Mouse (Mus musculus) olfactory bulb, adult 2 months (tissue): ENCODE results near the gene Utrn. TPM values are rescaled to one million over a fixed set of nuclear protein-coding genes. Genes with fewer than 3 reads are reported as not detected.

Experiments
- H3K27ac ChIP-seq: fragments of 200-500 bp; 2 replicates; pipeline ENCODE4 v1.5.1; 2012; ENCODE audit warnings: low read depth, low read length; ENCODE audit not compliant: insufficient read depth
- H3K4me1 ChIP-seq: fragments of 200-500 bp; 2 replicates; pipeline ENCODE4 v1.6.1; 2012; ENCODE audit warnings: low read length; ENCODE audit not compliant: control insufficient read depth, insufficient read depth
- H3K4me3 ChIP-seq: fragments of 200-500 bp; 2 replicates; pipeline ENCODE4 v1.5.1; 2012; ENCODE audit warnings: mild to moderate bottlenecking, low read depth, low read length, moderate library complexity; ENCODE audit not compliant: insufficient read depth
- CTCF ChIP-seq: fragments of 200-500 bp; IDR thresholded peaks from 2 replicates; pipeline ENCODE4 v1.5.1; 2012; ENCODE audit warnings: low read depth, mild to moderate bottlenecking, low read length, moderate library complexity; ENCODE audit not compliant: insufficient read depth
- POLR2A ChIP-seq: fragments of 200-500 bp; IDR thresholded peaks from 2 replicates; pipeline ENCODE4 v1.6.1; 2012; ENCODE audit warnings: mild to moderate bottlenecking, low read depth, low read length, moderate library complexity; ENCODE audit not compliant: insufficient read depth
- WGBS: fragments of 180-500 bp; shearing (Covaris S2); methylation state at CpG from one replicate; pipeline ENCODE4 v1.1.7; 2018; 5-methylcytosine and 5-hydroxymethylcytosine counted together
- polyA plus RNA-seq: library from polyadenylated mRNA; stranded (reverse); fragments of >200 nt; gene quantifications from 2 replicates; pipeline ENCODE4 v1.2.4, GENCODE M21; 2012; ENCODE audit warnings: low replicate concordance; ENCODE audit not compliant: missing spikeins, insufficient read depth, insufficient read length

The Utrn gene
- polyA plus RNA-seq, 1 experiment, result 80.1 TPM

DNA sequence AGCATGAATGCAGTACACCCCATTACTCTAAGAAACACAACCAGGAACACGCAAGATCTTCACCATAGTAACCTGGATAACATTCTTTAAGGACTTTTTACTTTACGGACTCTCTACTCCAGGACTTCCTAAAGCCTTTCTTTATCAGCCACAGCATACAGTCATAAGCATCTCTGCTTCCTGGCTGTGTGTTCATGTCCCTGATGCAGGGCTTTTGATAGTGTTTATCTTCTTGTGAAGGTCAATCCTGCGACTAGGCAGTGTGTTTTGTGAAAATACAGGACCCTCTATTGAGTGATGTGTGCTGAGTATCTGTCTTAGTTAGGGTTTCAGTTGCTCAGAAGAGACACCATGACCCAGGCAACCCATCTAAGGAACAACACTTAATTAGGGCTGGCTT, 351.0 kb downstream of the Utrn start:
- Histone ChIP-seq H3K4me3 (no peak overlapping the region), H3K27ac (no peak overlapping the region), H3K4me1 (no peaks in the 10 kb centered on the region)
- TF ChIP-seq CTCF (no peak), POLR2A (no peak)
- 93% methylated on average over 3 of the region's 3 CpGs for WGBS

DNA sequence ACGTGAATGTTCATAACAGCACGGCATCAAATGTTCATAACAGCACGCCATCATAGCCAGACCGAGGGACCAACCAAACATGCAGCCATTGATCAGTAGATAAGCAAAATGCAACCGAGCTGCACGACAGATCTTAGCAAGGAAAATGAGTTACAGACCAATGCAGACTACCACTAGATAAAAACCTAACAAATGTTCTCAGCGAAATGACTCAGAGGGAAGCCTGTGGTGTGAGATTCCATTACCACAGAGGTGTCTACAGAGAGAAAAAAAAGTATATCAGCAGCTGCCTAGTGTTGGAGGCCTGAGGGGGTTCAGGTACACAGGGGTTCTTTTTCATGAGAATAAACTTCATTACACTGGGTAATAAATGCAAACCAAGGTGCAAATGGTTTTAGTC, 363.6 kb downstream of the Utrn start:
- 95% methylated on average over 7 of the region's 7 CpGs for WGBS
- Histone ChIP-seq H3K4me1 (no peaks in the 10 kb centered on the region), H3K27ac (no peak overlapping the region), H3K4me3 (no peak overlapping the region)
- TF ChIP-seq CTCF, result no peak
- TF ChIP-seq POLR2A, result no peak

DNA sequence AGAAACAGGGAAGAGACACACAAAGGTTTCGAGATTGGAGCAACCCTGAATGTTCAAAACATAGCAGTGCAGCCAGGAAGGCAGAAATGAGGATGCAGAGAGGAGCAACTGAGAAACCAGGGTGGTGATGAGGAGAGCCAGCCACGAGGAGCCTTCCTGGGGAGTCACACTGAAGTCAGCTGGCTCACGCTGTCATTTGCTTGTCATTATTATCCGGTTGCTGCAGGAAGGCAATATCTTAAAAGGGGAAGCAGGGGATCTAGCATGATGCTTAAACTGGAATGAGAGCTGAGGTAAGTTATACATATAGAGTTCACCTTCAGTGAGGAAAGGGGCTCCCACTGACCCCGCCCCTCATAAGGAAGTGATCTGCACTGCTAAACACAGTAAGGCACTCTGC, 368.7 kb downstream of the Utrn start:
- Histone ChIP-seq H3K4me3 (no peak overlapping the region), H3K27ac (no peak overlapping the region), H3K4me1 (no peaks in the 10 kb centered on the region)
- no peak for TF ChIP-seq POLR2A
- TF ChIP-seq CTCF, result no peak
- 81% methylated on average over 5 of the region's 5 CpGs for WGBS

DNA sequence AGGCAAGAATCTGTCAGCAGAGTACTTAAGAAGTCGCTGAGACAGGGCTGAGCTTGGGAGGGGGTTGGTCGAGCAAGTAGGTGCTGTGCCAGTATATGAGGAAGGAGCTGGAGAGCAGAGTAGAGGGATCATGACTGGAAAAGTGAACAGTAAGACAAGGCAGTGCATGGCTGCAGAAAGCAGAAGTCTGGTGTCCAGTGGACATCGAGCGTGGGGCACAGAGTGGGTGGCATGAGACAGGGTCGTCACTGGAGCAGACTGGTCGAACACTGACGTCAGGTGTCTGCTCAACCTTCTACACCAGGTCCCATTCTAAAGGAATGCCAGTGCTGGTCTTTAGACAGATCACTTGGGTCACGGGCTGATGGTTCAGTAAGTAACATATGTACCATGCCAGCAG, 371.6 kb downstream of the Utrn start:
- WGBS, result 93% methylated on average over 8 of the region's 8 CpGs
- no peak for TF ChIP-seq CTCF
- TF ChIP-seq POLR2A, result no peak

DNA sequence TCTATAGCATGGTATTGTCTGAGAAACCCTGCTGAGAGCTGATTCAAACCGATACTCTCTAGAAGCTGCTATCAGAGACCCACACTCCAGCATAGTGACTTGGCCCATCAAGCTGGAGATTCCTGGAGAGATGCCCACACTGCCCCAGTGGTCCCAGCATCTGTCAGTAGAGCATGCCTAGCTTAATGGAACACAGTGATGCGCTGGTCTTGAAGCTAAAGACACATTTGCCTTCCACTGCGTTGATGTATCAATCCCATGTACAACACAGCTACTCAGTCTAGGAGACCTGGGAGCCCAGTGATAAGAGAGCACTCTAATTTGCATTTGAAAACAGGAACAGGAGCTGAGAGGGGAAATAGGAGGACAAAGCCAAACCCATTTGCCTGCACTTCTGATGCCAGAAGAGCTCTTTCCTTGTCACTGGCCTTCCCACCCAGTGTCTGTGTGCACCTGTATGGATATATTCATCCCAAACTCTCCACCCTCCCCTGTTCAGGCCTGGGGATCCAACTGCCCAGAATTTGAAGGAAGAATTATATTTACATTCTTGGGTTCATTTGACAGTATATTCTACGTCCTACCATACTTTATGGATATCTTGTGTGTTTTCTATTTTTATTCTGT, 379.5 kb downstream of the Utrn start:
- whole genome bisulfite sequencing, result 57% methylated on average over 4 of the region's 4 CpGs
- TF ChIP-seq POLR2A (no peak), CTCF (no peak)
- Histone ChIP-seq H3K4me1 (no peaks in the 10 kb centered on the region), H3K27ac (no peak overlapping the region), H3K4me3 (no peak overlapping the region)

More for the DNA sequence above, 371.6 kb downstream of the Utrn start:
- Histone ChIP-seq H3K4me1 (no peaks in the 10 kb centered on the region), H3K27ac (no peak overlapping the region), H3K4me3 (no peak overlapping the region)

DNA sequence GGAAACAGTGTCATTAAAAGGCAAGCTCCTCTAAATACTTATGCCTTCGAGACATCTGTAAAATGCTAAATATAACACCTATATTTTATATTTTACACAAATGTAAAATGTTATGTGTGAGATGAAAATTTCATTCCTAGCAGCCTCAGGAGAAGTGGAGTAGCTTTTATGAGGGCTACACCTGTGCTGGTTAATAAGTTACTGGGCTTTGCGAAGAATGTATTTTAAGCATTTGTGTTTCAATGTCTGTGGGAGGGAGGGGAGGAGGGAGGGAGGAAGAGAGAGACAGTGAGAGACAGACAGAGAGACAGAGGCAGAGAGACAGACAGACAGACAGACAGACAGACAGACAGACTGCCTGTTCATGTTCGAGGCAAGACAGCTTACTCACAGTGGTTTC, 380.6 kb downstream of the Utrn start:
- H3K4me1 ChIP-seq, result no peaks in the 10 kb centered on the region
- WGBS, result 77% methylated on average over 3 of the region's 3 CpGs
- TF ChIP-seq CTCF, result no peak
- no peak for TF ChIP-seq POLR2A
- no peak overlapping the region for H3K4me3 ChIP-seq
- H3K27ac ChIP-seq, result no peak overlapping the region

DNA sequence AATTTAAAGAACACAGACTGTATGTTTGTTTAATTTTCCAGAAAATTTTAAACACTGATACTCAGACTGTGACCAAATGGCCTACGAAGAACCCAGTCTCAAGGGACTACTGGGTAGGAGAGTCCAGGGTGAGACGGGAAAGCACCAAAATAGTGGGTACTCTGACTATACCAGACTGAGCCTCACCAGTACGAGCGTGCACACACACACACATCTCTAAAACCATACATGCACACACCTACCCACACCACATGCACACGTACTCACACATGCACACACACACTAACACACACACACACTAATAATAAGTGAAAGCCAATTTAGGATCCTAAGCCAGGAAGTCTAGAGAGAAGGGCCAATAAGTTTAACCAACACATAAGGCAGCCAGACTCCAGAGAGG, 381.0 kb downstream of the Utrn start:
- Histone ChIP-seq H3K4me1 (no peaks in the 10 kb centered on the region), H3K27ac (no peak overlapping the region), H3K4me3 (no peak overlapping the region)
- WGBS, result 97% methylated on average over 5 of the region's 5 CpGs
- TF ChIP-seq CTCF, result no peak
- no peak for TF ChIP-seq POLR2A

DNA sequence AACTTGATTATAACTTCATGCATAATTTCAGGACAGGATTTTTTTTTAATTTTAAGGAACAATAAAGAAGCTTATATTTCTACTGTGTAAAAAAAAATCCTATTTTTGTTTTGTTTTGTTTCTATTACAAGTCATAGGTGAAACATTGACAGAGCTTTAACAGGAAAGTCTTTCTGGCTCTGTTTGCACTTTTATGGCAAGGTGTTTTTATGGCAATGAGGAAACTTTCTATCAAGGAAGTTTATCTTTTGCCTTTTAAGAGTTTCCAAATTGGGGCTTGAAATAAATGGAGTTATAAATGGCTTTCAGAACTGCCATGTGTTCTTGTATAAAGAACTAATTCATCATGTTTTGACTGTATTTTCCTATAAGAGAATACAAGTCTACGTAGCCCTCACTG, 385.7 kb downstream of the Utrn start:
- WGBS, result 89% methylated on average over 1 of the region's 1 CpGs
- Histone ChIP-seq H3K27ac (no peak overlapping the region), H3K4me3 (no peak overlapping the region), H3K4me1 (no peaks in the 10 kb centered on the region)
- TF ChIP-seq CTCF (no peak), POLR2A (no peak)

DNA sequence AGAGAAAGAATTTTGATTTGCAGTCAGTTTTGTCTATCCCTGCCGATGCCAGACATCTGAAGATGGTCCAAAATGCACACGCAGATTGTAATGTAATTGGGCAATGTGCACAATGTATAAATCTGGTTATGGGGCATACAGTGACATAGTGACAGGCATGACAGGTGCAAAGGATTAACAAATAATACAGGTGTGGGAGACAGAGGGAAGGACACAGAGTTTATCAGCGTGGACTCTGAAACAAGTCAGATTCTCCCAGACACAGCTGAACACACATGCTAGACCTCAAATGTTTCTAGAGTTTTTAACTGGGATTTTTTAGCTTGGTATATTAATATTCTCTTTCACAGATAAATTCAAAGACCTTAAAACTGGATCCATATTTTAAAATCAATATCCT, 386.2 kb downstream of the Utrn start:
- 96% methylated on average over 3 of the region's 3 CpGs for WGBS
- H3K4me1 ChIP-seq, result no peaks in the 10 kb centered on the region

More for the DNA sequence above, 386.2 kb downstream of the Utrn start:
- no peak overlapping the region for H3K27ac ChIP-seq
- TF ChIP-seq POLR2A, result no peak
- no peak for TF ChIP-seq CTCF
- no peak overlapping the region for H3K4me3 ChIP-seq
